Mouse (Mus musculus) midbrain, embryonic 16.5 days (tissue): ENCODE results near the gene Pgap3. TPM values are rescaled to one million over a fixed set of nuclear protein-coding genes. Genes with fewer than 3 reads are reported as not detected.

Source experiments
- ATAC-seq: fragments of 200-750 bp; cut with Nextera tagmentation; 2 replicates; pipeline ENCODE4 v1.8.0; 2017; ENCODE audit warnings: moderate TSS enrichment
- H3K27ac ChIP-seq: fragments of 300-500 bp; sonication (generic); 2 replicates; pipeline ENCODE4 v1.5.1; 2014; ENCODE audit warnings: mild to moderate bottlenecking, low read length, mixed read lengths
- H3K27me3 ChIP-seq: fragments of 300-500 bp; sonication (generic); 2 replicates; pipeline ENCODE4 v1.6.1; 2014; ENCODE audit warnings: low read depth, low read length, mixed read lengths; ENCODE audit not compliant: control insufficient read depth, insufficient read depth
- H3K36me3 ChIP-seq: fragments of 300-500 bp; sonication (generic); 2 replicates; pipeline ENCODE4 v1.6.1; 2014; ENCODE audit warnings: mild to moderate bottlenecking, low read length, moderate library complexity, mixed read lengths; ENCODE audit not compliant: control insufficient read depth, insufficient read depth
- H3K4me1 ChIP-seq: fragments of 300-500 bp; sonication (generic); 2 replicates; pipeline ENCODE4 v1.6.1; 2014; ENCODE audit warnings: mild to moderate bottlenecking, low read length, mixed read lengths; ENCODE audit not compliant: control insufficient read depth, insufficient read depth
- H3K4me2 ChIP-seq: fragments of 300-500 bp; sonication (generic); 2 replicates; pipeline ENCODE4 v1.6.1; 2014; ENCODE audit warnings: mild to moderate bottlenecking, low read length, mixed read lengths
- H3K4me3 ChIP-seq: fragments of 300-500 bp; sonication (generic); 2 replicates; pipeline ENCODE4 v1.5.1; 2014; ENCODE audit warnings: low read depth, mild to moderate bottlenecking, low read length, moderate library complexity, mixed read lengths
- H3K9ac ChIP-seq: fragments of 300-500 bp; sonication (generic); 2 replicates; pipeline ENCODE4 v1.6.1; 2014; ENCODE audit warnings: low read depth, low read length, mixed read lengths
- H3K9me3 ChIP-seq: fragments of 300-500 bp; sonication (generic); replicated peaks from 2 replicates; pipeline ENCODE4 v1.6.1; 2014; ENCODE audit warnings: mild to moderate bottlenecking, low read length, mixed read lengths; ENCODE audit not compliant: control insufficient read depth, poor library complexity, severe bottlenecking
- WGBS: fragments of 180-500 bp; shearing (Covaris S2); extraction: QIAGEN DNeasy Blood & Tissue Kit; methylation state at CpG from one replicate; pipeline ENCODE4 v1.1.7; 2014; 5-methylcytosine and 5-hydroxymethylcytosine counted together
- polyA plus RNA-seq: library from polyadenylated mRNA; unstranded; fragments of >200 nt; fragmentation: Nextera tagmentation; extraction: Ambion mirVana; gene quantifications from 2 replicates; pipeline ENCODE4 v1.2.1, GENCODE M21; 2015

Pgap3 gene
- polyA plus RNA-seq, 1 experiment from 2014 or later = 7.4 TPM

GRCm38 (mm10) chr11:98443688-98444087 is 43.4 kb upstream of the Pgap3 start:
- WGBS = 97% methylated on average over 1 of the region's 1 CpGs
- Histone ChIP-seq H3K4me1 (no peaks in the 10 kb centered on the region), H3K27ac (no peak overlapping the region), H3K4me2 (no peak overlapping the region), H3K36me3 (no peaks in the 10 kb centered on the region), H3K9me3 (no peaks in the 10 kb centered on the region), H3K9ac (no peak overlapping the region), H3K4me3 (no peak overlapping the region), H3K27me3 (peaks cover 15% of the 10 kb centered on the region)
- ATAC-seq = no peak

DNA sequence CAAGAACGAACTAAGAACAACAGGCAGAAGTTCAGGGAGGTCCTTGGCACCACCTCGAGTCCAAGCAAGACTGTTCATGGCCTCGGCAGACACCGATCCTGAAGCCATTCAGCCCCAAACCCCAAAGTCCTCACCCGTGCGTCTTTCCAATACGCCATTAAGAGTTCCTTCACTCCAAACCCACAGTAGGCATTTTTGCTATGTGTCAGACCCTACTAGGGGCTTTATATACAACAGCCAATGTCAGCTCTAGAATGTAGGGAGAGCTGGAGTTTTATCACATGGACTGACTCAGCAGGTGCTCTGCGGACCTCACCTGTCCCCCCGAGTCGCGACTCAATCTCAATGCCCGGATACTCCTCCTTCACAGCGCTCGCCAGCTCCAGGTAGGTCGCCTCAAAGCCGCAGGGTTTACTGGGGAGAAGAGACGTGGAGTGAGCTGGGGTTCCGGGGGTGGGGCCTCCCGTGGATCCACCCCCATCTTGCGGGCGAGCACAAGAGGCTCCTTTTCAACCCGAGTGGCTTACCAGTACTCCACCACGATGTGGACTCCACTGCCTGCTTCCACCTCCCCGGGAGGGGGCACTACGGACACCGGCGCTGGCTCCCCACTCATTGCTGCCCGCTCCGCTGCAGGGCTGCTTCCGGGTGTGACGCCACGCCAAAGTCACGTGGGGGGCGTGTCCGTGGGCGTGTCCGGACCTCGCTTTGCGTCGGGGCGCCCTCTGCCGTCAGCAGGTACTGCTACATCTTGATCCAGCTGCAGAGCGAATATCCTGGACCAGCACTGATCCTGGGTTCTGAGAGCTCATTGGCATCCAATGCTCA is 38.3 kb upstream of the Pgap3 start, which contains the start of gene Mien1:
Gene Mien1, minus strand, starts transcription at position 661 of the 828 bp plus-strand sequence.
- 2% methylated on average over 43 of the region's 43 CpGs for WGBS
- H3K27ac ChIP-seq = peak within 1 kb of the TSS; percentile 67
- H3K9ac ChIP-seq = peak within 1 kb of the TSS; percentile 69
- no peaks in the 10 kb centered on the region for H3K9me3 ChIP-seq
- H3K4me1 ChIP-seq = peaks cover 6% of the 10 kb centered on the region; the same call in 1 of the 2 replicates
- H3K36me3 ChIP-seq = no peaks in the 10 kb centered on the region
- H3K4me3 ChIP-seq = peak within 1 kb of the TSS; percentile 67
- no peaks in the 10 kb centered on the region for H3K27me3 ChIP-seq
- H3K4me2 ChIP-seq = peak within 1 kb of the TSS; percentile 73
- ATAC-seq = peak; percentile 89

- H3K36me3 ChIP-seq = no peaks in the 10 kb centered on the region
- 89% methylated on average over 6 of the region's 6 CpGs for WGBS
- H3K4me1 ChIP-seq = peaks cover 6% of the 10 kb centered on the region; the same call in 1 of the 2 replicates
- no peak overlapping the region for H3K27ac ChIP-seq
- H3K27me3 ChIP-seq = no peaks in the 10 kb centered on the region
- H3K9me3 ChIP-seq = no peaks in the 10 kb centered on the region
- no peak overlapping the region for H3K9ac ChIP-seq
- H3K4me3 ChIP-seq = no peak overlapping the region
- H3K4me2 ChIP-seq = no peak overlapping the region
- no peak for ATAC-seq
Observed at GRCm38 (mm10) chr11:98437441-98437840, 37.2 kb upstream of the Pgap3 start.

DNA sequence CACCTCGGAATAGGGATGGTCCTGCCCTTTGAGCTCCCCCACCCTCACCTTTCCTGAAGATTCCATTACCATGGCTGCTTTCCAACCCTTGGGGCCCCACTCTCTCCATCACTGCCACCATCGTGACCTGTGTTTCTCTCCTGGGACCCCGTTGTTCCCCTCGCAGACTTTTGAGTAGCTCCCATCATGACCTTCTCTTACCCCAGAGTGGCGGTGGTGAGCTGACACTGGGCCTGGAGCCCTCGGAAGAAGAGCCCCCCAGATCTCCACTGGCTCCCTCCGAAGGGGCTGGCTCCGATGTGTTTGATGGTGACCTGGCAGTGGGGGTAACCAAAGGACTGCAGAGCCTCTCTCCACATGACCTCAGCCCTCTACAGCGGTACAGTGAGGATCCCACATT is 35.4 kb upstream of the Pgap3 start:
- no peaks in the 10 kb centered on the region for H3K27me3 ChIP-seq
- H3K4me2 ChIP-seq = no peak overlapping the region
- H3K36me3 ChIP-seq = no peaks in the 10 kb centered on the region
- 90% methylated on average over 9 of the region's 9 CpGs for WGBS
- H3K27ac ChIP-seq = no peak overlapping the region
- H3K4me3 ChIP-seq = no peak overlapping the region
- ATAC-seq = no peak
- no peaks in the 10 kb centered on the region for H3K9me3 ChIP-seq
- H3K4me1 ChIP-seq = peaks cover 6% of the 10 kb centered on the region; the same call in 1 of the 2 replicates
- no peak overlapping the region for H3K9ac ChIP-seq

- Histone ChIP-seq H3K4me3 (no peak overlapping the region), H3K4me2 (no peak overlapping the region), H3K27ac (no peak overlapping the region), H3K36me3 (no peaks in the 10 kb centered on the region), H3K9ac (no peak overlapping the region), H3K4me1 (no peaks in the 10 kb centered on the region), H3K27me3 (no peaks in the 10 kb centered on the region), H3K9me3 (no peaks in the 10 kb centered on the region)
- no peak for ATAC-seq
- 83% methylated on average over 9 of the region's 9 CpGs for WGBS
Observed at GRCm38 (mm10) chr11:98431743-98432502, 31.6 kb upstream of the Pgap3 start.

DNA sequence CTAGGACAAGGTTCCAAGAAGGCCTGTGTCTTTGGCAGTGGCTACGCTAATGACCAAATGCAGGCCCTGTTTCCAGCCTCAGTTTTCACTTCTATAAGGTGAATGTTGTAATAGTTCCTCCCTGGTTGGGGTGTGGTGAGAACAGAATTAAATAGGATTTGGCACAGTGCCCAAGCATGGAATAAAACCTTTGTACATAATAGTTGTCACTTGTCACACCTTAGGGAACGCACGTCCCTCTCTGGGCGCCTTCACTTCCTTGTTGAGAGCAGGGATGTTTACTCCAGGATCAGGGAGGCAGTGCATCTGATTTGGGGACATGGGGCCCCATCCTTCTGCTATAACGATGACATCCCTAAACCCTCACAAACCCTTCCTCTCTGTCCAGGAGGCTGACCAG is 28.1 kb upstream of the Pgap3 start:
- Histone ChIP-seq H3K9me3 (no peaks in the 10 kb centered on the region), H3K9ac (no peak overlapping the region), H3K27ac (no peak overlapping the region), H3K27me3 (no peaks in the 10 kb centered on the region), H3K4me3 (no peak overlapping the region), H3K4me1 (no peaks in the 10 kb centered on the region), H3K4me2 (no peak overlapping the region), H3K36me3 (no peaks in the 10 kb centered on the region)
- no peak for ATAC-seq
- WGBS = 87% methylated on average over 5 of the region's 5 CpGs

GRCm38 (mm10) chr11:98426592-98426991 is 26.3 kb upstream of the Pgap3 start:
- ATAC-seq = no peak
- Histone ChIP-seq H3K27ac (no peak overlapping the region), H3K4me1 (no peaks in the 10 kb centered on the region), H3K36me3 (no peaks in the 10 kb centered on the region), H3K4me2 (no peak overlapping the region), H3K9ac (no peak overlapping the region), H3K9me3 (no peaks in the 10 kb centered on the region), H3K4me3 (no peak overlapping the region), H3K27me3 (no peaks in the 10 kb centered on the region)
- WGBS = 94% methylated on average over 7 of the region's 7 CpGs

DNA sequence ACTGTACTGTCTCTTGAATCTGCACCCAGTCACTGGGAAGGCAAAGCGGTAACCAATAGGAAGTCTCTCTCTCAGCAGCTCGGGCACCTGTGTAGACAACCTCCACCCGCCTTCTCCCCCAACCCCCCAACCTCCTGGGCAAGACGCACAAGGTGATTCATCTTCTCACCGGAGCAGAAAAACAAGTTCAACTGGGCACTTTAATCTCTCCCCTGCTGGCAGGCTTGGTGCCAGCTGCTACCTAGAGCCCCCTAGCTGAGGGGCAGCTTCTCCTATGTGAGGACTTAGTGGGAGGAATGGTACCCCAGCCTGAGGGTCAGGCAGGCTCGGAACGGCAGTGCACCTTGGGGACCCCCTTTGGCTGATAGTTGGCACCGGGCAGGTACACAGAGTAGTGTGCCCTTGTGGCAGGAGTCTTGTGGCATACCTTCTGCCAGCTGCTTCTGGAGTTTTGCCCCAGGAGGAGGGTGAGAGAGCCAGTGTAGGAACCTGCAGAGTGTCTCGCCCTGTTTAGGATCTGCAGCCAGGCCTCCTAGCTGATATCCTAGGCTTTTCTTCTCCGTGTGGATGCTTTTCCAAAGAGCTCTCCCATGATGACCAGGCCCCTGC is 18.8 kb upstream of the Pgap3 start:
- H3K4me3 ChIP-seq = no peak overlapping the region
- 86% methylated on average over 10 of the region's 10 CpGs for WGBS
- peaks cover 2% of the 10 kb centered on the region; the same call in 1 of the 2 replicates for H3K27me3 ChIP-seq
- no peaks in the 10 kb centered on the region for H3K4me1 ChIP-seq
- no peak overlapping the region for H3K9ac ChIP-seq
- no peak for ATAC-seq
- H3K36me3 ChIP-seq = no peaks in the 10 kb centered on the region
- H3K9me3 ChIP-seq = no peaks in the 10 kb centered on the region
- no peak overlapping the region for H3K27ac ChIP-seq
- no peak overlapping the region for H3K4me2 ChIP-seq
